Mouse (Mus musculus): ENCODE measurements around the gene Hpf1.

- TF ChIP-seq CTCF (IDR thresholded peaks at IDR 0.05; ENCODE audit: control insufficient read depth, insufficient read depth, low read length) (no peak), POLR2A (IDR thresholded peaks at IDR 0.05; ENCODE audit: borderline replicate concordance, control insufficient read depth, low read depth, low read length) (no peak)
Observed at GRCm38 (mm10) chr8:60889131-60889842, 931 bp upstream of the Hpf1 start.

Measured in bone marrow, adult 2 months (tissue).